Mouse (Mus musculus) hindbrain, postnatal 0 days (tissue): ENCODE results near the gene Slc5a5. TPM values are rescaled to one million over a fixed set of nuclear protein-coding genes. Genes with fewer than 3 reads are reported as not detected.
A peak's percentile ranks its signal among the peaks of the same experiment; 100 is the strongest.

Experiments used
- ATAC-seq: fragments of 200-750 bp; cut with Nextera tagmentation; 2 replicates; pipeline ENCODE4 v1.8.0; 2017; ENCODE audit warnings: mild to moderate bottlenecking, moderate TSS enrichment, moderate library complexity
- DNase-seq: peaks from one replicate; pipeline ENCODE4 v3.0.0-alpha.2; 2015; ENCODE audit warnings: low spot score
- H3K27ac ChIP-seq: fragments of 300-500 bp; sonication (generic); 2 replicates; pipeline ENCODE4 v1.5.1; 2014; ENCODE audit warnings: mild to moderate bottlenecking
- H3K27me3 ChIP-seq: fragments of 300-500 bp; sonication (generic); 2 replicates; pipeline ENCODE4 v1.6.1; 2014; ENCODE audit warnings: low read length, mixed read lengths; ENCODE audit not compliant: insufficient read depth
- H3K36me3 ChIP-seq: fragments of 300-500 bp; sonication (generic); 2 replicates; pipeline ENCODE4 v1.6.1; 2014; ENCODE audit warnings: low read length, mixed read lengths; ENCODE audit not compliant: insufficient read depth
- H3K4me1 ChIP-seq: fragments of 300-500 bp; sonication (generic); 2 replicates; pipeline ENCODE4 v1.6.1; 2014; ENCODE audit warnings: antibody characterized with exemption, low read length, mixed read lengths; ENCODE audit not compliant: insufficient read depth
- H3K4me2 ChIP-seq: fragments of 300-500 bp; sonication (generic); 2 replicates; pipeline ENCODE4 v1.6.1; 2014; ENCODE audit warnings: low read depth, mild to moderate bottlenecking, low read length, moderate library complexity, mixed read lengths
- H3K4me3 ChIP-seq: fragments of 300-500 bp; sonication (generic); 2 replicates; pipeline ENCODE4 v1.5.1; 2014; ENCODE audit warnings: low read length
- H3K9ac ChIP-seq: fragments of 300-500 bp; sonication (generic); replicated peaks from 2 replicates; pipeline ENCODE4 v1.6.1; 2014; ENCODE audit warnings: mild to moderate bottlenecking, low read length, moderate library complexity, mixed read lengths
- H3K9me3 ChIP-seq: fragments of 300-500 bp; sonication (generic); 2 replicates; pipeline ENCODE4 v1.6.1; 2016; ENCODE audit warnings: low read length, mixed read lengths
- CTCF ChIP-seq: IDR thresholded peaks from 2 replicates; pipeline ENCODE4 v1.5.1; 2016; ENCODE audit warnings: antibody characterized with exemption, control low read depth, low read depth
- whole genome bisulfite sequencing: fragments of 180-500 bp; shearing (Covaris S2); extraction: QIAGEN DNeasy Blood & Tissue Kit; methylation state at CpG from one replicate; pipeline ENCODE4 v1.1.7; 2014; 5-methylcytosine and 5-hydroxymethylcytosine counted together
- polyA plus RNA-seq: library from polyadenylated mRNA; unstranded; fragments of >200 nt; fragmentation: Nextera tagmentation; extraction: Ambion mirVana; gene quantifications from 2 replicates; pipeline ENCODE4 v1.2.1, GENCODE M21; 2015
- total RNA-seq: library from RNA; depleted of rRNA; stranded (reverse); fragments of >200 nt; gene quantifications from 2 replicates; pipeline ENCODE4 v1.2.3, GENCODE M21; 2014

Gene Slc5a5
- total and polyA plus RNA-seq, 2 experiments from 2014 or later: 2.5 to 4.3 TPM

DNA sequence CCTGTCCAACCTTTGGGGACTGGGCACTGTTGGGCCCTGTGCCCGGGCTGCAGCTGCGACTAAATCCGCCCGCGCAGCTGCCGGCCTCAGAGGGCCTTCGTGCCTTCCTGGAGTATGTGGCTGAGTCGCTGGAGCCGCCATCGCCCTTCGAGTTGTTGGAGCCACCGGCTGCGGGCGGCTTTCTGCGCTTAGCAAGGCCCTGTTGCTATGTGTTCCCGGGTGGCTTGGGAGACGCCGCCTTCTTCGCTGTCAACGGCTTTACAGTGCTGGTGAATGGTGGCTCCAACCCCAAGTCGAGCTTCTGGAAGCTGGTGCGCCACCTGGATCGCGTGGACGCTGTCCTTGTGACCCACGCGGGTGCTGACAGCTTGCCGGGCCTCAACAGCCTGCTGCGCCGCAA lies 20.4 kb upstream of the Slc5a5 start:
- H3K27me3 ChIP-seq: no peaks in the 10 kb centered on the region
- 96% methylated on average over 30 of the region's 30 CpGs for WGBS
- no peak overlapping the region for H3K4me2 ChIP-seq
- no peak for ATAC-seq
- no peaks in the 10 kb centered on the region for H3K9me3 ChIP-seq
- H3K36me3 ChIP-seq: peaks cover 60% of the 10 kb centered on the region
- H3K4me1 ChIP-seq: no peaks in the 10 kb centered on the region
- no peak for TF ChIP-seq CTCF
- H3K9ac ChIP-seq: no peak overlapping the region
- no peak overlapping the region for H3K4me3 ChIP-seq
- no peak for DNase-seq
- H3K27ac ChIP-seq: no peak overlapping the region

- Histone ChIP-seq H3K27me3 (no peaks in the 10 kb centered on the region), H3K4me1 (peaks cover 6% of the 10 kb centered on the region; the same call in 1 of the 2 replicates), H3K4me2 (no peak overlapping the region), H3K9me3 (no peaks in the 10 kb centered on the region), H3K9ac (no peak overlapping the region), H3K36me3 (peaks cover 48% of the 10 kb centered on the region), H3K4me3 (no peak overlapping the region), H3K27ac (no peak overlapping the region)
- 82% methylated on average over 5 of the region's 5 CpGs for WGBS
- peak; percentile 48 for TF ChIP-seq CTCF
- DNase-seq: no peak
- no peak for ATAC-seq
Measured at GRCm38 (mm10) chr8:70911596-70911995, 19.0 kb upstream of the Slc5a5 start.

DNA sequence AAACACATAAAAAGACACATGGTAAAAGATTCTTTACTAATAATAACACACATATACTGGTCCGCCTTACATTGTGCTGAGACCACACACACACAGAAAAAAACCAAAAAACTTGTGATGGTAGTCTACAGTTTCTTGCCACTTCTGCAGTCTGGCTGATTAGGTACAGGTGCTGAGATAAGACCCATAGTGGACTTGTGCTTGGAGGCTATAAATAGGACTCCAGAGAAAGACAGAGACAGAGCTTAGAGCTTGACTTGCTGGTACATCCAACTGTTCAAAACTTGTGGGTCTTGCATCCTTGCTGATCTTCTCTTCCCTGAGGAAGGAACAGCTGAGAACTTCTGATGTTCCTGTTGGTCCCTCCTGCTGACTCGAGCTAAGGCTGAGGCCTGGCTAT lies 15.0 kb upstream of the Slc5a5 start:
- no peak overlapping the region for H3K27ac ChIP-seq
- no peaks in the 10 kb centered on the region for H3K27me3 ChIP-seq
- no peak overlapping the region for H3K4me3 ChIP-seq
- no peak for DNase-seq
- H3K9me3 ChIP-seq: no peaks in the 10 kb centered on the region
- no peak for ATAC-seq
- H3K9ac ChIP-seq: no peak overlapping the region
- no peak overlapping the region for H3K4me2 ChIP-seq
- WGBS: 97% methylated on average over 2 of the region's 2 CpGs
- no peak for TF ChIP-seq CTCF
- peaks cover 7% of the 10 kb centered on the region; the same call in 1 of the 2 replicates for H3K4me1 ChIP-seq
- peaks cover 10% of the 10 kb centered on the region for H3K36me3 ChIP-seq

DNA sequence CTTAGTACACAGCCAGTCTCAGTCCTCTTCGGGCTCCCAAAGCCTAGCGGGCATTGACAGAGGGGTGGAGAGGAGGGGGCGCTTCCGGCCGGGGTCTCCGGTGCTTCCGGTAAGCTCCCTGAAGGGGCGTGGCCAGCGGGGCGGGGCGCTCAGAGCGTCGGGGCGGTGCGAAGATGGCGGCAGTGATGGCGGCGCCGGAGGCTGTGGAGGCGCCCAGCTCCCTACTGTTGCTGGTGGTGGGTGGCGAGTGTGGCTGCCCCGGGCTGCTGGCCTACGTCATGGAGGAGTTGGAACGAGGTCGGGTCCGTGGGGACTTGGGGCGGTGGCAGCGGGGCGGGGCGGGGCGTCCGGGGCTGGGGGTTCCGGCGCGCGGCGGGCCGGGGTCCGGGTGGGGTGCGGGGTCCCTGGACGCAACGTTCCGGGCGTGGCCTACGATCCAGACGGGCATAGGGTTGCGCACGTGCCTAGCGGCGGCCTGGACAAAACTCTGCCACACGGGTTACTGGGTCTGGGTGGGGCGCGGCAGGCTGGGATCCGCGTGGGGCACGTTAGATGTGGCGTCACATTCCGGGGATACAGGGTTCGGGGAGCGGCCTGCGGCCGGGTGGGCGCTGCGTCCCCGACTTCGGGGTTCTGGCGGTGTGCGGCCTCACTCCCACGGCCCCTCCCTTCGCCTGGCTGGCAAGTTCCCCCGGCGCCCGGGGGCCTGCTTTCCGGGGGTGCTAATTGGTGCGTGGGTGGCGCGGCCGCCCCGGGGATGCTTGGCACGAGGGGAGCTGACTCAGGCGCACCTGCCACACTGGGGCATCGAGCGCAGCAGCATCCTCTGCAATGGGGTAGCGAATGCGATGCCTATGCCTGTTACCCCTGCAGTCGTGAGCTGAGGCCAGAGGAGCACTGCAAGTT lies 13.5 kb upstream of the Slc5a5 start, which contains the start of gene Map1s:
Gene Map1s (plus strand): TSS at position 102 of the 906 bp plus-strand sequence.
- 1% methylated on average over 66 of the region's 86 CpGs for WGBS
- Histone ChIP-seq H3K9me3 (no peaks in the 10 kb centered on the region), H3K27me3 (no peaks in the 10 kb centered on the region), H3K36me3 (peaks cover 2% of the 10 kb centered on the region), H3K4me1 (peaks cover 7% of the 10 kb centered on the region; the same call in 1 of the 2 replicates), H3K4me2 (peak within 1 kb of the TSS; percentile 94), H3K4me3 (peak within 1 kb of the TSS; percentile 82), H3K27ac (peak within 1 kb of the TSS; percentile 90), H3K9ac (peak within 1 kb of the TSS; percentile 85)
- TF ChIP-seq CTCF: no peak
- DNase-seq (peak; percentile 96), ATAC-seq (peak; percentile 96)

- peak; percentile 50 for ATAC-seq
- H3K27ac ChIP-seq: peak overlapping the region; percentile 90
- H3K4me2 ChIP-seq: peak overlapping the region; percentile 94
- no peaks in the 10 kb centered on the region for H3K36me3 ChIP-seq
- no peaks in the 10 kb centered on the region for H3K27me3 ChIP-seq
- no peak for TF ChIP-seq CTCF
- 18% methylated on average over 8 of the region's 8 CpGs for whole genome bisulfite sequencing
- no peaks in the 10 kb centered on the region for H3K9me3 ChIP-seq
- peaks cover 7% of the 10 kb centered on the region; the same call in 1 of the 2 replicates for H3K4me1 ChIP-seq
- DNase-seq: no peak
- peak overlapping the region; percentile 82 for H3K4me3 ChIP-seq
- peak overlapping the region; percentile 85 for H3K9ac ChIP-seq
Measured at GRCm38 (mm10) chr8:70905463-70905830, 12.9 kb upstream of the Slc5a5 start.

DNA sequence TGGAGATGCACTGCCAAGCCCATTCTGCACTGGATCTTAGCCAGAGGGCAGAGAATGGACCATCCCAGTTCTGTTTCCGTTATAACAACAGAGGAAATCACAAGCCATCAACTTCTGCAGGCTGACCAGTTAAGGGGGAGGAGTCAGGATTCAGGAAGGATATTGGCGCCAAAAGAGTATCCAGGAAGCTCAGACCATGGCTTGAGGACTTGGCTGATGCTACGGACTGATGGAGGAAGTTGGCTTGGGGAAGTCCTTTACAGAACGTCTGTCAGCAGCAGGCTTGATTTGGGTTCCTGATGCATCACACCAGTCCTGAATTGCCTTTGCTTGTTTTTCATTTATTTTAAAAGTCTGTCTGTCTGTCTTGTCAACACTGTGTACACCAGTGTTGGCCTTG lies 12.0 kb upstream of the Slc5a5 start:
- no peak overlapping the region for H3K9ac ChIP-seq
- no peak for DNase-seq
- TF ChIP-seq CTCF: no peak

GRCm38 (mm10) chr8:70903582-70903981 lies 11.0 kb upstream of the Slc5a5 start:
- no peaks in the 10 kb centered on the region for H3K36me3 ChIP-seq
- no peak overlapping the region for H3K4me3 ChIP-seq
- no peak overlapping the region for H3K27ac ChIP-seq
- ATAC-seq: no peak
- H3K4me1 ChIP-seq: peaks cover 7% of the 10 kb centered on the region; the same call in 1 of the 2 replicates
- H3K4me2 ChIP-seq: no peak overlapping the region
- H3K27me3 ChIP-seq: no peaks in the 10 kb centered on the region
- DNase-seq: no peak
- TF ChIP-seq CTCF: no peak
- no peak overlapping the region for H3K9ac ChIP-seq
- no peaks in the 10 kb centered on the region for H3K9me3 ChIP-seq

More for the DNA sequence above, 12.0 kb upstream of the Slc5a5 start:
- no peaks in the 10 kb centered on the region for H3K9me3 ChIP-seq
- 63% methylated on average over 4 of the region's 4 CpGs for WGBS
- H3K4me2 ChIP-seq: no peak overlapping the region
- ATAC-seq: no peak
- no peak overlapping the region for H3K4me3 ChIP-seq
- peaks cover 7% of the 10 kb centered on the region; the same call in 1 of the 2 replicates for H3K4me1 ChIP-seq
- no peaks in the 10 kb centered on the region for H3K27me3 ChIP-seq
- no peaks in the 10 kb centered on the region for H3K36me3 ChIP-seq
- no peak overlapping the region for H3K27ac ChIP-seq
